Mouse (Mus musculus): ENCODE data around the gene Vil1. TPM values are rescaled to one million over a fixed set of nuclear protein-coding genes. Genes with fewer than 3 reads are reported as not detected.

Vil1 gene
- polyA plus RNA-seq, 1 experiment, result 0.31 TPM

GRCm38 (mm10) chr1:74423147-74423546 is 14.0 kb downstream of the Vil1 start:
- DNase-seq, result no peak
- Histone ChIP-seq H3K4me1 (ENCODE audit: control insufficient read depth, insufficient read depth, low read length) (no peaks in the 10 kb centered on the region), H3K4me3 (replicated peaks; ENCODE audit: extremely low read depth, low read depth, low read length) (no peak overlapping the region)
- 43% methylated on average over 8 of the region's 8 CpGs for WGBS
- TF ChIP-seq POLR2A (IDR thresholded peaks at IDR 0.05; ENCODE audit: borderline replicate concordance, extremely low read depth, low read depth, low read length), result no peak

GRCm38 (mm10) chr1:74425845-74426244 is 16.7 kb downstream of the Vil1 start:
- DNase-seq, result no peak
- no peaks in the 10 kb centered on the region for H3K4me1 ChIP-seq (ENCODE audit: control insufficient read depth, insufficient read depth, low read length)
- TF ChIP-seq POLR2A (IDR thresholded peaks at IDR 0.05; ENCODE audit: borderline replicate concordance, extremely low read depth, low read depth, low read length), result no peak
- TF ChIP-seq CTCF (IDR thresholded peaks at IDR 0.05; ENCODE audit: insufficient read depth, low read length), result no peak
- H3K4me3 ChIP-seq (replicated peaks; ENCODE audit: extremely low read depth, low read depth, low read length), result no peak overlapping the region
- WGBS, result 45% methylated on average over 7 of the region's 7 CpGs

GRCm38 (mm10) chr1:74433220-74433619 is 24.0 kb downstream of the Vil1 start:
- DNase-seq, result no peak
- TF ChIP-seq POLR2A (IDR thresholded peaks at IDR 0.05; ENCODE audit: borderline replicate concordance, extremely low read depth, low read depth, low read length) (no peak), CTCF (IDR thresholded peaks at IDR 0.05; ENCODE audit: insufficient read depth, low read length) (no peak)
- Histone ChIP-seq H3K4me1 (ENCODE audit: control insufficient read depth, insufficient read depth, low read length) (no peaks in the 10 kb centered on the region), H3K4me3 (replicated peaks; ENCODE audit: extremely low read depth, low read depth, low read length) (no peak overlapping the region)
- WGBS, result 86% methylated on average over 6 of the region's 6 CpGs

DNA sequence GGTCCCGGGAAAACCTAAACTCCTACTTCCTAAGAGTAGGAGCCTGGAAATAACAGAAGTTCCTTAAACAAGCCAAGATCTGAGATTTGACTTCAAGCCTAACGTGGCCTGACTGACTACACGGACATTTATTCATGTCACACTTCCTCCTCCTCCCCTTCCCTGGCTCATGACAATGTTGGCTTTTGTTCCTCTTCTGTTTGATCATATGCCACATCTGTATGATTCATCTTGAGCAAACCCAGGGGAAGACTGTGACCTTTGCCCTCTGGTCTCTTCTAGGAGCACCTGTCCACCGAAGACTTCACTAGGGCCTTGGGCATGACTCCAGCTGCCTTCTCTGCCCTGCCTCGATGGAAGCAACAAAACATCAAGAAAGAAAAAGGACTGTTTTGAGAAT is 25.4 kb downstream of the Vil1 start:
- TF ChIP-seq CTCF (IDR thresholded peaks at IDR 0.05; ENCODE audit: insufficient read depth, low read length), result no peak
- TF ChIP-seq POLR2A (IDR thresholded peaks at IDR 0.05; ENCODE audit: borderline replicate concordance, extremely low read depth, low read depth, low read length), result no peak
- WGBS, result 24% methylated on average over 5 of the region's 5 CpGs
- Histone ChIP-seq H3K4me1 (ENCODE audit: control insufficient read depth, insufficient read depth, low read length) (no peaks in the 10 kb centered on the region), H3K4me3 (replicated peaks; ENCODE audit: extremely low read depth, low read depth, low read length) (no peak overlapping the region)
- no peak for DNase-seq

DNA sequence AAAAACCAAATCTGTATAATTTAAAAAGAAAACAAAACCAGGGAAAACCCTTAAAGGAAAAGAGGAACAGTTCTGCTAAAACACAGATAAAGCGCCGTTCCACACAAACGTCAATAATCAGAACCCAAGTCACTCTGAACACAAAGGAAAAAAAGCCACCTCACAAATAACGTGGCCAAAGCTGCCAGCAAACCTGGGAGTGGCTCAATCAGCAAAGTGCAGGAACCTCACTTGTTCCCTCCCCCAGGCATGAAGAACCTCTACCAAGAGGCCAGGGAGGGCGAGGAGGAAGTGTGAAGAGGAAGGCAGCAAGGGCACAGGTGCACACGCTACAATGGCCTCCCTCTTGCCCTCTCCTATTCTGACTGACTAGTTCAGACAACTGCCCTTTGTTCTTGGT is 26.4 kb downstream of the Vil1 start:
- peak; percentile 27 for DNase-seq
- TF ChIP-seq POLR2A (IDR thresholded peaks at IDR 0.05; ENCODE audit: borderline replicate concordance, extremely low read depth, low read depth, low read length) (no peak), CTCF (IDR thresholded peaks at IDR 0.05; ENCODE audit: insufficient read depth, low read length) (no peak)
- no peak overlapping the region for H3K4me3 ChIP-seq (replicated peaks; ENCODE audit: extremely low read depth, low read depth, low read length)
- H3K4me1 ChIP-seq (ENCODE audit: control insufficient read depth, insufficient read depth, low read length), result no peaks in the 10 kb centered on the region
- WGBS, result 53% methylated on average over 6 of the region's 6 CpGs

DNA sequence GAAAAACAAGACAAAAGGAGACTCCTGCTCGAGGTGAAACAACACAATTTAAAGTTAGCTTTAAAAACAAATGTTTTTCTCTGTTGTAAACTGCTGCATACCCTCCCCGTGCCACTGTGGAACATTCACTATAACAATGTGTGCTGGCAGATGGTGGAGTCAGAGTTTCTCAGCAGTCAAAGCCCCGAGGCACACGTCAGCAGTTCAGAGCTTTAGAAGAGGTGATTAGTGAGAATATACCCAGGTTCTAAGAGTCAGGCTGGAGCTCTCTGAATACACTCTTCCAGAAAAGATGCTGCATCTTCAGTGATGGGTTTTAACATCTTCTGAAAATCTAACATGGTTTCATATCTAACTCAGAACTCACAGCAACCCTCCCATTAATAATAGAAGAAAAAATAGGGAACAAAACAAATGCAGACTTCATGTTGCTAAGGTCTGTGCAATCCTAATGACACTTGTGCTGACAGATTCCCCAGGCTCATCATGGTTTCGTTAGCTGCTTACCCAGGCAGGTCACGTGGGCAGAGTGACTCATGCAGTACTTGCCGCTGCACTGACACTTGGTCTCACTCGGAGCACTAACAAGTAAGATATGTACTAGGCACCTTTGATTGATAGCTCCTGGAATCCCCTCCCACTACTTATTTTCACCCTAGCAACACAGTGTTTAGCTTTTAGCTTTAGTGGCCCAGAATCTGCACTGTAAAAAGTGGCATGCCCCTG is 28.7 kb downstream of the Vil1 start:
- no peak for TF ChIP-seq POLR2A (IDR thresholded peaks at IDR 0.05; ENCODE audit: borderline replicate concordance, extremely low read depth, low read depth, low read length)
- no peak for TF ChIP-seq CTCF (IDR thresholded peaks at IDR 0.05; ENCODE audit: insufficient read depth, low read length)
- DNase-seq, result peak; percentile 40
- 63% methylated on average over 8 of the region's 8 CpGs for WGBS
- Histone ChIP-seq H3K4me1 (ENCODE audit: control insufficient read depth, insufficient read depth, low read length) (no peaks in the 10 kb centered on the region), H3K4me3 (replicated peaks; ENCODE audit: extremely low read depth, low read depth, low read length) (no peak overlapping the region)

DNA sequence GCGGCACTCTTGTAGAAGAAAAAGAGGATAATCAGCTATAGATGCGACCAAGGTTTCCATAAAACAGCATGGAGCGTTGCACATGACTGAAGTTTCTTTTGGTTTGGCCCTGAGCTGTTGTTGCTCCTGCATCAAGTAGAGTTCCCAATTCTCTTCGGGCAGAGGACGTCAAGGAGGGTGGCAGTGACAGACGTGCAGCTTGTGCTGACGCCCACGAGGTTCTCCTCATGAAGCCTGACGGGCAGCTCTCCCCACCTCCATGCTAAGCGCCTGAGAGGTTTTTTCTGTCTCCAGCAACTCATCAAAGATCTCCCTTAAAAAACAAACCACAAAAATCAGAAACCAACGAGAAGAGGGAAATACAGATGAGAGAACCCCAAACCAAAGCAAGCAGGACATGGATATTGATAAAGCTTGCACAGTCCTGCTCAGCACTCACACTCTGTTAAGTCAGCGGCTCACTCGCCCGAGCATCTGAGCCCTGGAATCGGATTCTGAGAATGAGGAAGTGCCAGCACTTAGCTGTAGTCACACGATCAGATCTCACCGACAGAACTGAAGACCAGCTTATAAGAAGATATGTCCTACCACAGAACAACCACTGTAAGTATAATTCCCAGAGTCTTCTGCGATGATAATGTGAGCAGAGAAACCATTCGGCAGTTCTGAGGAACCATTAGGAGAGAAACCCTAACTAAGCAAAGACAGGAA is 30.1 kb downstream of the Vil1 start:
- WGBS, result 83% methylated on average over 19 of the region's 19 CpGs
- no peak for DNase-seq
- Histone ChIP-seq H3K4me1 (ENCODE audit: control insufficient read depth, insufficient read depth, low read length) (no peaks in the 10 kb centered on the region), H3K4me3 (replicated peaks; ENCODE audit: extremely low read depth, low read depth, low read length) (no peak overlapping the region)
- no peak for TF ChIP-seq POLR2A (IDR thresholded peaks at IDR 0.05; ENCODE audit: borderline replicate concordance, extremely low read depth, low read depth, low read length)
- TF ChIP-seq CTCF (IDR thresholded peaks at IDR 0.05; ENCODE audit: insufficient read depth, low read length), result no peak

- no peak for DNase-seq
- Histone ChIP-seq H3K4me1 (ENCODE audit: control insufficient read depth, insufficient read depth, low read length) (no peaks in the 10 kb centered on the region), H3K4me3 (replicated peaks; ENCODE audit: extremely low read depth, low read depth, low read length) (no peak overlapping the region)
- TF ChIP-seq POLR2A (IDR thresholded peaks at IDR 0.05; ENCODE audit: borderline replicate concordance, extremely low read depth, low read depth, low read length) (no peak), CTCF (IDR thresholded peaks at IDR 0.05; ENCODE audit: insufficient read depth, low read length) (no peak)
- WGBS, result 99% methylated on average over 2 of the region's 2 CpGs
These were observed 35.4 kb downstream of the Vil1 start for GRCm38 (mm10) chr1:74444538-74444937.

DNA sequence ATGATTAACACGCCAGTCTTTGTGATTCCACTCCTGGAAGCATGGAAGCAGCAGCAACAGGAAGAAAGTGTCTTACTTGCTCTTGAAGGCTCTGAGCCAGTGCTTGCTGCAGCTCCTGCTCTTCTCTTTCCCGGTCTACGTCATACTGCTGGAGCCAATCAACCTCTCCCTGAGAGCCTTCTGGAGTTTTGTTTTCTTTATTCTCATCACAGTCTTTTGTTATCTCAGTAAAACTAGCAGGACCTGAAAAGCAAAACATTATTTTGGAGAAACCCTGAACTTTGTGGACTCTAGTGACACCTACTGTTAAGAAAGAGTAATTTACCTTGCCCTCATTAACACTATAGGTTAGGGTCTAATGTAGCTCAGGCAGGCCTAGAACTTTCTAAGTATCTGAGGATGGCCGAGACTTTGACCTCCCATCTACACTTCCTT is 43.5 kb downstream of the Vil1 start:
- Histone ChIP-seq H3K4me3 (replicated peaks; ENCODE audit: extremely low read depth, low read depth, low read length) (no peak overlapping the region), H3K4me1 (ENCODE audit: control insufficient read depth, insufficient read depth, low read length) (peaks cover 2% of the 10 kb centered on the region; the same call in 1 of the 2 replicates)
- TF ChIP-seq CTCF (IDR thresholded peaks at IDR 0.05; ENCODE audit: insufficient read depth, low read length) (peak; percentile 49; the same call in 1 of the 2 replicates), POLR2A (IDR thresholded peaks at IDR 0.05; ENCODE audit: borderline replicate concordance, extremely low read depth, low read depth, low read length) (no peak)
- 21% methylated on average over 4 of the region's 4 CpGs for WGBS
- DNase-seq, result peak; percentile 39

GRCm38 (mm10) chr1:74460273-74460672 is 51.1 kb downstream of the Vil1 start:
- Histone ChIP-seq H3K4me1 (ENCODE audit: control insufficient read depth, insufficient read depth, low read length) (no peaks in the 10 kb centered on the region), H3K4me3 (replicated peaks; ENCODE audit: extremely low read depth, low read depth, low read length) (no peak overlapping the region)
- 66% methylated on average over 2 of the region's 2 CpGs for WGBS
- peak; percentile 27 for DNase-seq
- TF ChIP-seq POLR2A (IDR thresholded peaks at IDR 0.05; ENCODE audit: borderline replicate concordance, extremely low read depth, low read depth, low read length) (no peak), CTCF (IDR thresholded peaks at IDR 0.05; ENCODE audit: insufficient read depth, low read length) (no peak)

Other genes with a start within 250 kb of the Vil1 start
- 0.43 and 1.5 TPM in 2 replicates for gene Cxcr1, start 214.7 kb upstream of the Vil1 start, polyA plus RNA-seq (2012; rRNA removed)
- gene Arpc2, start 173.3 kb upstream of the Vil1 start, polyA plus RNA-seq (2012; rRNA removed), result 177 and 180 TPM in 2 replicates
- 0.18 and 0.22 TPM in 2 replicates for gene Gpbar1, start 130.8 kb upstream of the Vil1 start, polyA plus RNA-seq (2012; rRNA removed)
- 141 and 172 TPM in 2 replicates for gene Aamp, start 124.6 kb upstream of the Vil1 start, polyA plus RNA-seq (2012; rRNA removed)
- 63.0 and 63.5 TPM in 2 replicates for gene Pnkd, start 124.4 kb upstream of the Vil1 start, polyA plus RNA-seq (2012; rRNA removed)
- gene Tmbim1, start 103.8 kb upstream of the Vil1 start, polyA plus RNA-seq (2012; rRNA removed), result 567 and 655 TPM in 2 replicates
- 10.2 TPM in 2 replicates for gene Catip, start 47.3 kb upstream of the Vil1 start, polyA plus RNA-seq (2012; rRNA removed)
- 33.3 and 41.8 TPM in 2 replicates for gene Slc11a1, start 34.2 kb upstream of the Vil1 start, polyA plus RNA-seq (2012; rRNA removed)
- 197 and 200 TPM in 2 replicates for gene Ctdsp1, start 17.9 kb upstream of the Vil1 start, polyA plus RNA-seq (2012; rRNA removed)
- 10.4 and 14.3 TPM in 2 replicates for gene Cnot9, start 96.7 kb downstream of the Vil1 start, polyA plus RNA-seq (2012; rRNA removed)
- 0.58 and 0.62 TPM in 2 replicates for gene Plcd4, start 133.5 kb downstream of the Vil1 start, polyA plus RNA-seq (2012; rRNA removed)
- 3.4 and 3.7 TPM in 2 replicates for gene Usp37, start 134.9 kb downstream of the Vil1 start, polyA plus RNA-seq (2012; rRNA removed)
- 13.6 and 14.5 TPM in 2 replicates for gene Zfp142, start 178.9 kb downstream of the Vil1 start, polyA plus RNA-seq (2012; rRNA removed)
- 10.4 and 17.5 TPM in 2 replicates for gene Bcs1l, start 178.9 kb downstream of the Vil1 start, polyA plus RNA-seq (2012; rRNA removed)
- 37.6 and 51.0 TPM in 2 replicates for gene Rnf25, start 192.0 kb downstream of the Vil1 start, polyA plus RNA-seq (2012; rRNA removed)
- 17.4 and 18.7 TPM in 2 replicates for gene Stk36, start 192.1 kb downstream of the Vil1 start, polyA plus RNA-seq (2012; rRNA removed)